Mouse (Mus musculus) G1E (cell line): ENCODE data around the gene Cdh11. TPM values are rescaled to one million over a fixed set of nuclear protein-coding genes. Genes with fewer than 3 reads are reported as not detected.
"Not testable (repeated sequence)": the region's sequence is repeated elsewhere in the genome, so short reads cannot be mapped to it uniquely, and the experiment has no call there.

Experiments used
- ATAC-seq: 2 replicates; pipeline ENCODE4 v1.8.0; 2016; ENCODE audit warnings: mild to moderate bottlenecking; ENCODE audit not compliant: insufficient number of reproducible peaks, poor library complexity, low FRiP score, severe bottlenecking; ENCODE audit errors: extremely low read depth
- DNase-seq: peaks from one replicate; pipeline ENCODE4 v3.0.0; 2012; ENCODE audit warnings: low spot score
- H3K27me3 ChIP-seq: 2 replicates; pipeline ENCODE4 v1.6.1; 2012; ENCODE audit warnings: mild to moderate bottlenecking, low read length, inconsistent platforms; ENCODE audit not compliant: insufficient read depth
- H3K36me3 ChIP-seq: replicated peaks from 2 replicates; pipeline ENCODE3; 2012; ENCODE audit warnings: mild to moderate bottlenecking, inconsistent platforms
- H3K4me1 ChIP-seq: 2 replicates; pipeline ENCODE4 v1.6.1; 2012; ENCODE audit warnings: low read depth, low read length, inconsistent platforms, mixed read lengths; ENCODE audit not compliant: insufficient read depth
- H3K4me3 ChIP-seq: 2 replicates; pipeline ENCODE4 v1.5.1; 2012; ENCODE audit warnings: low read depth, mild to moderate bottlenecking, inconsistent platforms, low read length, moderate library complexity, mixed read lengths
- H3K9me3 ChIP-seq: replicated peaks from 2 replicates; pipeline ENCODE4 v1.6.1; 2012; ENCODE audit warnings: inconsistent platforms
- CTCF ChIP-seq: IDR thresholded peaks from 2 replicates; pipeline ENCODE4 v1.5.1; 2012; ENCODE audit warnings: low read depth, low read length, inconsistent platforms, mixed read lengths
- GATA1 ChIP-seq: IDR thresholded peaks from 2 replicates; pipeline ENCODE4 v1.6.1; 2012; ENCODE audit warnings: borderline replicate concordance, low read length, inconsistent platforms, mixed read lengths
- GATA2 ChIP-seq: IDR thresholded peaks from 2 replicates; pipeline ENCODE4 v1.6.1; 2012; ENCODE audit warnings: low read depth, low read length, inconsistent platforms, borderline replicate concordance
- POLR2AphosphoS5 ChIP-seq: IDR thresholded peaks from 2 replicates; pipeline ENCODE4 v1.6.1; 2012; ENCODE audit warnings: low read depth, low read length, inconsistent platforms; ENCODE audit not compliant: insufficient replicate concordance
- TAL1 ChIP-seq: conservative IDR thresholded peaks from 2 replicates; pipeline ENCODE4 v1.6.1; 2012; ENCODE audit warnings: low read depth, low read length, inconsistent platforms, mixed read lengths
- polyA plus RNA-seq: library from polyadenylated mRNA; stranded (reverse); fragments of >175 nt; gene quantifications from 2 replicates; pipeline ENCODE4 v1.2.3, GENCODE M21; 2012
- total RNA-seq, 2 experiments: library from RNA; stranded (forward) in 1 of 2; stranded (reverse) in 1 of 2; fragments of 200-1000 nt in 1 of 2; fragments of >200 nt in 1 of 2; fragmentation: Nextera tagmentation in 1 of 2; gene quantifications; 2 replicates each; pipeline ENCODE4 v1.2.3; 2014 to 2017

The Cdh11 gene
- total and polyA plus RNA-seq, 3 experiments = 0.11 TPM; not detected in 2

GRCm38 (mm10) chr8:102725496-102725895 lies 59.9 kb downstream of the Cdh11 start:
- no peak for ATAC-seq
- Histone ChIP-seq H3K4me3 (no peak overlapping the region), H3K9me3 (peaks cover 5% of the 10 kb centered on the region; the same call in 1 of the 2 replicates), H3K4me1 (no peaks in the 10 kb centered on the region), H3K36me3 (no peaks in the 10 kb centered on the region), H3K27me3 (no peaks in the 10 kb centered on the region)
- TF ChIP-seq GATA2 = no peak
- TF ChIP-seq CTCF = no peak
- no peak for TF ChIP-seq POLR2AphosphoS5
- no peak for TF ChIP-seq TAL1
- TF ChIP-seq GATA1 = no peak
- no peak for DNase-seq

- ATAC-seq = no peak; the same call in 1 of the 2 replicates
- TF ChIP-seq POLR2AphosphoS5 (no peak), GATA2 (no peak), CTCF (no peak), GATA1 (no peak), TAL1 (no peak)
- Histone ChIP-seq H3K36me3 (no peaks in the 10 kb centered on the region), H3K4me1 (no peaks in the 10 kb centered on the region), H3K27me3 (no peaks in the 10 kb centered on the region), H3K4me3 (no peak overlapping the region), H3K9me3 (peaks cover 12% of the 10 kb centered on the region)
- DNase-seq = no peak
Measured at GRCm38 (mm10) chr8:102715956-102716355, 69.5 kb downstream of the Cdh11 start.

- no peaks in the 10 kb centered on the region for H3K36me3 ChIP-seq
- peaks cover 8% of the 10 kb centered on the region; the same call in 1 of the 2 replicates for H3K9me3 ChIP-seq
- no peaks in the 10 kb centered on the region for H3K4me1 ChIP-seq
- no peaks in the 10 kb centered on the region for H3K27me3 ChIP-seq
- no peak overlapping the region for H3K4me3 ChIP-seq
- DNase-seq = no peak
- TF ChIP-seq GATA1 (no peak), GATA2 (no peak), POLR2AphosphoS5 (no peak), TAL1 (no peak), CTCF (no peak)
- ATAC-seq = no peak
Measured at GRCm38 (mm10) chr8:102707305-102707704, 78.1 kb downstream of the Cdh11 start.

GRCm38 (mm10) chr8:102705376-102705905 lies 80.0 kb downstream of the Cdh11 start:
- ATAC-seq (no peak), DNase-seq (no peak)
- Histone ChIP-seq H3K4me3 (no peak overlapping the region), H3K4me1 (no peaks in the 10 kb centered on the region), H3K9me3 (peaks cover 4% of the 10 kb centered on the region; the same call in 1 of the 2 replicates), H3K27me3 (no peaks in the 10 kb centered on the region), H3K36me3 (no peaks in the 10 kb centered on the region)
- TF ChIP-seq GATA1 (no peak), GATA2 (no peak), TAL1 (no peak), CTCF (no peak), POLR2AphosphoS5 (no peak)

- no peaks in the 10 kb centered on the region for H3K4me1 ChIP-seq
- H3K36me3 ChIP-seq = no peaks in the 10 kb centered on the region
- DNase-seq (no peak), ATAC-seq (no peak)
- no peak for TF ChIP-seq TAL1
- no peak for TF ChIP-seq GATA2
- TF ChIP-seq CTCF = no peak
- no peak for TF ChIP-seq POLR2AphosphoS5
- TF ChIP-seq GATA1 = no peak
- H3K9me3 ChIP-seq = peaks cover 6% of the 10 kb centered on the region; the same call in 1 of the 2 replicates
- no peak overlapping the region for H3K4me3 ChIP-seq
- no peaks in the 10 kb centered on the region for H3K27me3 ChIP-seq
Measured at GRCm38 (mm10) chr8:102700245-102700644, 85.2 kb downstream of the Cdh11 start.

- H3K36me3 ChIP-seq = no peaks in the 10 kb centered on the region
- no peak overlapping the region for H3K4me3 ChIP-seq
- no peak for TF ChIP-seq GATA1
- TF ChIP-seq GATA2 = no peak
- TF ChIP-seq CTCF = no peak
- TF ChIP-seq TAL1 = no peak
- TF ChIP-seq POLR2AphosphoS5 = no peak
- no peak for ATAC-seq
- peaks cover 7% of the 10 kb centered on the region; the same call in 1 of the 2 replicates for H3K9me3 ChIP-seq
- H3K4me1 ChIP-seq = no peaks in the 10 kb centered on the region
- no peak for DNase-seq
- H3K27me3 ChIP-seq = no peaks in the 10 kb centered on the region
Measured at GRCm38 (mm10) chr8:102698232-102698837, 87.1 kb downstream of the Cdh11 start.

- Histone ChIP-seq H3K27me3 (no peaks in the 10 kb centered on the region), H3K9me3 (peaks cover 5% of the 10 kb centered on the region), H3K4me3 (no peak overlapping the region), H3K4me1 (no peaks in the 10 kb centered on the region), H3K36me3 (no peaks in the 10 kb centered on the region)
- no peak for TF ChIP-seq POLR2AphosphoS5
- no peak for TF ChIP-seq CTCF
- no peak for TF ChIP-seq GATA1
- TF ChIP-seq GATA2 = no peak
- TF ChIP-seq TAL1 = no peak
- DNase-seq (no peak), ATAC-seq (no peak)
Measured at GRCm38 (mm10) chr8:102693465-102693864, 92.0 kb downstream of the Cdh11 start.

GRCm38 (mm10) chr8:102685491-102685890 lies 100.0 kb downstream of the Cdh11 start:
- not testable (repeated sequence) for H3K27me3 ChIP-seq, H3K9me3 ChIP-seq, DNase-seq, ATAC-seq, H3K36me3 ChIP-seq, H3K4me3 ChIP-seq, H3K4me1 ChIP-seq
